Mouse (Mus musculus): ENCODE data around the gene Upk1b. TPM values are rescaled to one million over a fixed set of nuclear protein-coding genes. Genes with fewer than 3 reads are reported as not detected.

Upk1b gene
- total RNA-seq, 2 experiments from 2014 or later: not detected

DNA sequence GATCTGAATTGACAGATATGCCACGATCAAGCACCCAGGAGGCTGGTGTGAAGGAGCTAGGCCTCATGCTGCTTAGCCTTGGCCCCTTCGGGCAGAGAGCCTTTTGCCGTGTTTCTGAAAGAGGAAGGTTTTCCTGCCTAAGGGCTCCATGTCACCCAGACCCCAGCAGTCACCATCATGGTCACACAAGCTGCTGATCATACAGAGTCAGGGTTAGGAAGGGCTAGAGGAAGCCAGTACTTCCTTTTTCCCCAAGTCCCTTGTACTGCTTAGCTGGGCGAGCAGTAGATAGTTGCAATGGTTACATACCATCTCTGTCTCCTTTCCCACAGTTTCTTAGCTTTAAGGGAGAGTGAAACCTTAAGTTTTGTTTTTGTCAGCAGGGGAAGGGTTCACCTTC is 36.6 kb downstream of the Upk1b start:
- peak; percentile 72 for ATAC-seq (replicated peaks; ENCODE audit: poor library complexity, severe bottlenecking)

DNA sequence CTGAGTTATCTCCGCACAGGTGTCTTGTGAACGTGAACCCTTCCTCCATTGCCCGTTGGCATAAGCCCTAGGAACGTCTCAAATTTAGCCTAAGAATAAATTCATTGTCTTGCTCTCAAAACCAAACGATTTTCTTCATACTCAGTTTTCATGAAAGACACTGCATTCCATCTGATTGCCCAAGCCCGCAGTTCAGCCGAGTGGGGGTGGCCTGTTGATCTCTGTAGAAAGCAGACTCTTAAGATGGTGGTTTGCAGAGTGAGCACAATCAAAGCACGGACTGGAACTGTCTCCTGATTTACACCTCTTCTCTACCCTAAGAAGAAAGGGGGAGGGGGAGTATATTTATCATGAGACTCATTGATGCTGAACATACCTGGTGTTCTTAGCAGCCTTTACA is 37.7 kb downstream of the Upk1b start:
- no peak for ATAC-seq (replicated peaks; ENCODE audit: poor library complexity, severe bottlenecking)

DNA sequence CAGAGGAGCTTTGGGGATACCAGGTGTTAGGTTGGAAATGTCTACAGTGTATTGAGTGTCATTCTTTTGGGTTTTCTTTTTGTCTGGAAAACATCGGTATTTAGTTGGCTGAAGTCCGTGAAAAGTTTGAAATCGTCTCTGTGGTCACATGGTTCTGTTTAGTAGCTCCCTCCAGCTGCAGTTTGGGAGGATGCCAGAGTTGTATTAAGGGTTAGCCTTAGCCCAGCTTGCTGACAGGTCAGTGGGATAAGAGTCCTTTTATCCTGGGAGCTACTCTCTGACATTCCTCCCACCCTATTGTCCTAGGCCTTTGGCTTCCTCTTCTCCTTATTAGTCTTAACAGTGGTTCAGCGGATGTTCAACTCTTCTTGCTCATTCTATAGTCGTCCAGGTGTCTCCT is 38.2 kb downstream of the Upk1b start:
- ATAC-seq (replicated peaks; ENCODE audit: poor library complexity, severe bottlenecking): no peak

DNA sequence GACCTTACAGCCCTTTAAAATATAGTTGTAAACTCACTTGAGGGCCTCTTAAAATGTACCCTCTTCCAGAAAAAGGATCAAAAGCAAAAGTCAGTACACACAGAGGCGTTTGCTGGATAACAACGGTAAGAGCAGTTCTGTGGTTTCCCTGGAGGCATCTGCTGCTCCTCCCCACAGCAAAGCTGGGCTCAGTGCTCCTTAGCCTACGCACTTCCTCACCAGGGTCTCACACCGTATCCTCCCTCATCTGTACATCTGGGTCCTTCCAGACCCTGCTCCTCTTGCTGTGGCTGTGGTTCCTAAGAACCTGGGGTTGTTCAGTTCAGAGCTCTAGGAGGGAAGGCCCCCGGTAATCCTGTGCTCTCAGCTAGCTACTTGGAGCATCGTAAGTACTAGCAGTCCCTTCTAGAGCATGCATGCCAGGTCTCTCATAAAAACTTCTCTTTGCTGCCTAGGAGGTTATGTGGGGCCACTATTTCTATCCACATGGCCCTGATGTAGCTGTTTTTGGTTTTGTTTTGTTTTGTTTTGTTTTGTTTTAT is 39.2 kb downstream of the Upk1b start:
- peak; percentile 43 for ATAC-seq (replicated peaks; ENCODE audit: poor library complexity, severe bottlenecking)

DNA sequence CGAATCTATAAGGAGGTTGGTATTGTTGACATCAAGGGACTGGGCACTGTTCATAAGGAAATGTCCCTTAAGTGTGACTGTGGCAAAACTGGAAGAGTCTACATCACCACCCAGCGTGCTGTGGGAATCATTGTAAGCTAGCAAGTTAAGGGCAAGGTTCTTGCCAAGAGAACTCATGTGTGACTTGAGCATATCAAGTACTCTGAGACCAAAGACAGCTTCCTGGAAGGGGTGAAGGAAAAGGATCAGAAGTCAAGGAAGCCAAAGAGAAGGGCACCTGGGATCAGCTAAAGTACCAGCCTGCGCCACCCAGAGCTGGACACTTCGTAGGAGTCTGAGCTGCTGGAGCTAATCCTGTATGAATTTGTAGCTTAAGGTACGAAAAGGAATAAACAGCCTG is 39.9 kb downstream of the Upk1b start:
- ATAC-seq (replicated peaks; ENCODE audit: poor library complexity, severe bottlenecking): no peak

DNA sequence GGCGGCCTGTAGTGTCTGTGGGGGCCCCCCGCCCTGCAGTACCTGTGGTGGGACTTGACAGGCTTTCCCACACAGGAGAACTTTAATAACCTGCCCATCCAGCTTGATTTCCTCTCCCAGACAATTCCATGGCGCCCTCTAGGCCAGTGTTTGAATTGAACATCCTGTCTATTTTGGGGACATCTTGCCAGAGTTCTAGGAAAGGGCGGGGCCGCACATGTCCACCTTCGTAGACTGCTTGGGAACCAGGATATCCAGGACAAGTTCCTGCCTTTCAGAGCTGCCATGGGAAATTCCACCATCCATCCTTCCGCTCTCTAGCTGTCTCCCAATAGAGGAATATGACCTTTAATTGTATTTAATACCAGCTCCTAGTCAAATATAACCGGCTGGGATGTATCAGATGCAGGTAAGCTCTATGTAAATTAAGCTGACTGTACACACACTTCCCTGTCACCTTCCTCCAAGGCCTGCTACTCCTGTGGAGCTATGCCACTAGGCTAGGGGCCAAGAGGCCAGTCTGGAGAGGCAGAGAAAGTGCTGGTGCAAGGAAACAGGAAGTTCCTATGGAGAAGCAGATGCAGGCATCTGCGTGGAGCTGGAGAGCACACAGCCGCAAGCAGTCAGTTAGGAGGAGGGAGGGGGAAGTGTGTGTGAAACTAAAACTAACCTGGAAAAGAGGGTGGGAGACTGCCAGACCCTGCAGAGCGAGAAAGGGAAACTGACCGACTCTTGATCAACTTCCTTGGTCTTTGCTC is 41.8 kb downstream of the Upk1b start:
- peak; percentile 86 for ATAC-seq (replicated peaks; ENCODE audit: poor library complexity, severe bottlenecking)

DNA sequence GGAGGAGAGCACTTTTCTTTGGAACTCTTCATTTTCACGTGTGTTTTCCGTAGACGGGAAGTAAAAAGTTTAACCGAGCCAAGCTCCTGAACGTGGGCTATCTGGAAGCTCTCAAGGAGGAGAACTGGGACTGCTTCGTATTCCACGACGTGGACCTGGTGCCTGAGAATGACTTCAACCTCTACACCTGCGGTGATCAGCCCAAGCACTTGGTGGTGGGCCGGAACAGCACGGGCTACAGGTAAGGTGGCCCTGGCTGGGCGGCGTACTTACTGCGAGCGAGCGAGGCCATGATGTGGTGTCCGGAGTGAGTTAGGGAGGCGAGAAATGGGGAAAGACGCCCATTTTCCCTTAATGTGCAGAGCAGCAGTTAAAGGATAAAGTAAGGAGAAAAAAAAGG is 42.5 kb downstream of the Upk1b start:
- ATAC-seq (replicated peaks; ENCODE audit: poor library complexity, severe bottlenecking): no peak

DNA sequence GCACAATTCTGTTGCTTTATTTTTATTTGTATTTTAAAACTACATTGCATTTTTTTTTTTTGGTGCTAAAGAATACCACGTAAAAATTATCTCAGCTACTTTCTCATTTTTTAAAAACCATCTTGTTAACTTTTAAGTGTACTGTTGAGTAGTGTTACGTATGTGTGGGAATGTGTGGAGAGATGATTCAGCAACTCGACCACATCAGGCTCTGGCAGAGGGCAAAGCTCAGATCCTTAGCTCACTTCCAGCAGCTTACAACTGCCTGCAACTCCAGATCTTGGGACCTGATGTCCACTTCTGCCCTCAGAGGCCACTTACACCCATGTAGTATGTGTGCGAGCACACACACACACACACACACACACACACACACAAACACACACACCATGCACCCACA is 43.6 kb downstream of the Upk1b start:
- ATAC-seq (replicated peaks; ENCODE audit: poor library complexity, severe bottlenecking): no peak

DNA sequence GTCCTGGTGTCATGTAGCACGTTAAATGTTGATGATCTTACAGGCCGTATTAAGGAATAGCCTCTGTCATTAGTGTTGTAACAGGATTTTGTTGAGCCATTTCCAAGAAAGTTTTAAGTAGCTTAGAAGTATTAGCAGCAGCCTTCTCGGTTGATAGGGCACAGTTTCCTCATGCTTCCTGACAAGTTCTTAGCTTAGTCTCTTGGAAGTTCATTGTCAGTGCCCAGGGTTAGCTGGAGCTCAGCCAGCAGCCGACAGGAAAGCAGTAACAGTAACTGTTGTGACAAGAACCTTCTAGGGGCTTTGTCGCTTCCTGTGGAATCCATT is 44.0 kb downstream of the Upk1b start:
- no peak for ATAC-seq (replicated peaks; ENCODE audit: poor library complexity, severe bottlenecking)

DNA sequence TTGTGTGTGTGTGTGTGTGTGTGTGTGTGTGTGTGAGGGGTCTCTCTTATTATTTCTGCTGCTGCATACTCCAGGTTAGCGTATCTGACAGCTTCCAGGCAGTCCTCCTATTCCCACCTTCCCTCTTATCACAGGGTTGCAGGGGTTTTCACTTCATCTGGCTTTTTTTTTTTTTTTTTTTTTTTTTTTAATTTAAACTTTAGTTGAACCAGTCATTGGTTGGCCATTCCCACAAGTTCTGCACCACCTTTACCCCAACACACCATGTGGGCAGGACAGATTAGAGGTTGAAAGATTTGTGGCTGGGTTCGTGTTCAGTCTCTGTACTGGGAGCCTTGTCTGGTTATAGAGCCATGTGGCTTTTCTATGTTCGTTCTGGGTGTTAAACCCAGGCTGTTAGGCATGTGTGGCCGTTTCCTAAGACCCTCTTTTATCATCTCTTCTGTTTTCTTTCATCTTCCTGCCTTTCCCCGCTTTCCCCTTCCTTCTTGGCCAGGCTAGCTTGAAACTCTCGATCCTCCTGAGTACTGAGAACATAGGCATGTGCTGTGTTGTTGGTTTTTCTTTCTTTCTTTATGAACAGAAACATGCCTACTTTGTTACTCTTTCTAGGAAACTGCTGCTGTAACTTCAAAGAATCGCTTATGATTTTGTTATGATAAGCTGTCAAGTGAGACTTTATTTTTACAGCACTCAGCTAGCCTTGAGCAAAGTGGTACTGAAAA is 44.5 kb downstream of the Upk1b start:
- no peak for ATAC-seq (replicated peaks; ENCODE audit: poor library complexity, severe bottlenecking)

DNA sequence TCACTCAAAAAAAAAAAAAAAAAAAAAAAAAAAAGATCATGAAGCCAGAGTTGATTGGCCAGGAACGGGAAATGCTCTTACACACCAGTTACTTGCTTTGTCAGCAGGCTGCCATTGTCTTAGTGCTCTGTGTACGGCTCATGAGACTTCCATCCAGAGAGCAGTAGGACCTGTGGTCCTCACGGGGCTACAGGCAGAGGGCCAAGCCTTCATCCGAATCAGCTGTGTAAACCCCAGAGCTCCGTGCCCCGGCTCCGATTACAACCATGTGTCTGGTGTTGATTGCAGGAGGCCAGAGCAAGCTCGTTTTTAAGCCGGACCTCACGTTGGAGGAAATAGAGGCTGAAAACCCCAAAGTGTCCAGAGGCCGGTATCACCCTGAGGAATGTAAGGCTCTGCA is 46.5 kb downstream of the Upk1b start:
- no peak for ATAC-seq (replicated peaks; ENCODE audit: poor library complexity, severe bottlenecking)

DNA sequence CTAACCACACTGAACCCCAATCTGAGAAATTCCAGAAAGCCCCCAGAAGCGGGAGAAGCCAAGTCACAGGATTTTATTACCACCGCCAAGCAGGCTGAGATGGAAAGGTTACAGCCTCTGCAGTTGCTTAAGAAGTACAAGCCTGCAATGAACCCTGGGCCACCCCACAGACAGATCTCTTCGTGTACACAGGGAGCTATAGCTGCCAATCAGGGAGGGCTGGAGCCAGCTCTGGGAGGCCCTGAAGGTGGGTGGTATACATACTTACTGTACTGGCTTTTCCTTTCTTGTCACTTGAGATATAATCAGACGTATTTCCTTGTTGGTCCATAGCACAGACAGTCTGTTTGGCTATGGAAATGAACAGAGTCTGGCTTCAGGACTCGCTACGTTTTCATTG is 49.3 kb downstream of the Upk1b start:
- ATAC-seq (replicated peaks; ENCODE audit: poor library complexity, severe bottlenecking): no peak

DNA sequence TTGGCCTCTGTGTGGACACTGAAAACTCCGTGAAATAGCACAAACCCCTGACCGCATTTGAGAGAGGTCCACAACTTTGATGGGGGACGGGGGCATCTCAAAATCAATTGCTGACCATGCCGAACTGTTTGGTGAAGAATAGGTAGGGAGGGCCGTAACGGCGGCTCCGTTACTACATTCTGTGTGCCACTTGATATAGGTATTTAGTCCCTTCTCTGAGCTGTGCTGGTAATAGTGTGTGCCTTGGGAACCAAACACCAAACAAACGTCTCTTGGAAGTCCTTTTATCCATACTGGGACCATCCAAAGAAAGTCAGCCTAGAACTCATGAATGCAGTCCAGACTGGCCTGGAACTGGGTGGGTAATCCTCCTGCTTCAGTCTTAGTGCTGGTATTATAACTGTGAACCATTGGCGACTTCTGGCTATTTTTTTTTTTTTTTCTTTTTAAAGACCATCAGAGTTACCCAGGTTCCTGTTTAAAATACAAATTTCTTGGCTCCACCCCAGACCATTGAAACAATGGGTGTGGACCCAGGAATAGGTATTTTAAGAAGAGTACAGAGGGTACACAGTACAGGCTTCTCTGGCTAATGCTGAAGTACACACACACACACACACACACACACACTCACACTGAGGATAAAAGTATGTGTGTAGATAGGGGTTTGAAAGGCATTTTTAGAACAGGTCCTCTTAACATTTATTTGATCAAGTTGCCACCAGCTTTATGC is 56.0 kb downstream of the Upk1b start:
- no peak for ATAC-seq (replicated peaks; ENCODE audit: poor library complexity, severe bottlenecking)

DNA sequence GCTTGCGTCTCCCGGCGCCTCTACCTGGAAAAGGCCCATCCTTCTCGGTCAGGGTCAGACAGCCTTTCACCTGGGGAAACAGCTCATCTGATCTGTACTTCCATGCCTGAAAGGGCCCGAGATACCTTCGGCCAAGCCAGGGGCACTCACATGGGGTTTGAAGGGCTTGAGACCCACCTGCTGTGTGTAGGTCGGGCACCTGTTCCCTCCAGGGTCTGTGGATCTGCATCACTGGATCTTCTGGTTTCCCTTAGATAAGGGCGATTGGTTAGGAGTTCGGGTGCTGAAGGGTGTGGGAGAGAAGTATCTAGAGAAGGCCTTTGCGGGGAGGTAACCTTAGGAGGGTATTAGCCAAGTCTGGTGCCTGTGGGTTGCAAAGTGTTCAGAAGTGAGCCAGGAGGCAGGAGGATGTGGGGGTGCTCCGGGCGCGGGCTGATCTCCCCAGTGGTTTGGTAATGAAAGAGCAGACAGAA is 57.4 kb downstream of the Upk1b start:
- peak; percentile 70 for ATAC-seq (replicated peaks; ENCODE audit: poor library complexity, severe bottlenecking)

DNA sequence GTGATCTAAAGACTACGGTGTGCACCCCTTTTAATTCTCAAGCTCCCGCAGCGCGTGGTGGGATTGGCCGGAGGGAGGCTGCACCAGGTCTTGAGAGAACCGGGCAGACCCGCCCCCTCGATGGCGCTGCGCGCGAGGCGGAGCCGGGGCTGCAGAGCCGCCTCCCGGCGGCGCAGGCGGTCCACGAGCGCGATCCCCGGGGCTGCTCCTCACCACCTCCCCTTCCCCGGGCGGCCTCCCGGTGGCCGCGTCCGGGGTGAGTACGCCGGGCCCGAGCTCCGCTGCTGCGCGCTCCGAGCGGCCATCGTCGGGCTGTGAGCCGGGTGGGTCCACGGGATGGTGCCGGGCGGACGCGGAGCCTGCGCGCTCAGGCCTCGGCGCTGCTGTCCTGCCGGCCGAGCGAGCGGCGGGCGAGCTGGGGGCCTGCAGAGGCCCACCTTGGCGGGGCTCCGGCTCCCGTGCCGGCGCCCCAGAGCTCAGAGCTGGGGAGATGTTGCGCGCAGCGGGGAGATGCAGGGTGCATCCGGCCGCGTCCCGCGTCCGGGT is 57.9 kb downstream of the Upk1b start, which contains the start of gene B4galt4:
B4galt4 (plus strand) TSS at position 152 of the 546 bp plus-strand sequence.
- peak; percentile 79 for ATAC-seq (replicated peaks; ENCODE audit: poor library complexity, severe bottlenecking)

DNA sequence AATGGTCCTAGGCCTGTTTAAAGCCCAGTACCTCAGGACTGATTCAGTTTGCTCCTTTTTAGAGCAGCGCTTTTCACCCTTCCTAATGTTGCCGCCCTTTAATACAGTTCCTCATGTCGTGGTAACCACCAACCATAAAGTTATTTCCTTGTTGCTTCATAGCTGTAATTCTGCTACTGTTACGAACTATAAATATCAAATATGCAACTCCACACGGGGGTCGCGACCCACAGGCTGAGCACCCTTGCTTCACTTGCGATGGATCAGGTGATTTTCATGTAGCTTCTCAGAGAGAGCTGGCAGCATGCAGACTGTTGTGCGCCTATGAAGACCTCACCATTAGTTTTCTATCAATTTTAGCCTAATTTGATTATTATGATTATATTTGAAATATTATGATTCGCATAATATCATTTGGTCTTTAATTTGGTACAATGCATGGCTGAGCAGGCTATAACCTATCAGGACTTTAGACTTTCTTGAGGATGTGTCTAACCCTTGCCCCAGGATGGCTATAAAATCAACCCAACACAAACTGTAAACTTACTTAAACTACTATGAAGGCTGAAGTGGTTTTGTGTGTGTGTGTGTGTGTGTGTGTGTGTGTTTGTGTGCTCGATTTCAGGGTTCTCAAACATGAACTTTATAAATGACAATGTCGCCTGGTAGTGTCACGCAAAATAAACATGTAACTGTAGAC is 58.8 kb downstream of the Upk1b start:
- peak; percentile 57 for ATAC-seq (replicated peaks; ENCODE audit: poor library complexity, severe bottlenecking)

DNA sequence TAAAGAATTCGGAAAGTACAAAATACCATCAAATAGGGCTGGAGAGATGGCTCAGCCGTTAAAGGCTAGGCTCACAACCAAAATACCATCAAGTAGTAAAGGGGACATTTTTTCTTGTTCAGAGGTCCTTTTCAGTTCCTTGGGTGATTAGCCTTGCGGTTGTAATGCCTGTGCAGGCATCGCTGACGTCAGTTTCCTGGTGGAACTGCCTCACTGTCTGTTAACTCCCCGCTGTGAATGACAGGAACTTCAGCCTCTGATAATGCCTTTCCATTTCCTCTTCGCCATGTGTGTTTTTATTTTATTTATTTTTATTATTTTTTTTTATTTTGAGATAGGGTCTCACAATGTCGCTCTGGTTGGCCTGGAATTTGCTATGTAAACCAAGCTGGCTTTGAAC is 69.2 kb downstream of the Upk1b start:
- peak; percentile 87 for ATAC-seq (replicated peaks; ENCODE audit: poor library complexity, severe bottlenecking)

DNA sequence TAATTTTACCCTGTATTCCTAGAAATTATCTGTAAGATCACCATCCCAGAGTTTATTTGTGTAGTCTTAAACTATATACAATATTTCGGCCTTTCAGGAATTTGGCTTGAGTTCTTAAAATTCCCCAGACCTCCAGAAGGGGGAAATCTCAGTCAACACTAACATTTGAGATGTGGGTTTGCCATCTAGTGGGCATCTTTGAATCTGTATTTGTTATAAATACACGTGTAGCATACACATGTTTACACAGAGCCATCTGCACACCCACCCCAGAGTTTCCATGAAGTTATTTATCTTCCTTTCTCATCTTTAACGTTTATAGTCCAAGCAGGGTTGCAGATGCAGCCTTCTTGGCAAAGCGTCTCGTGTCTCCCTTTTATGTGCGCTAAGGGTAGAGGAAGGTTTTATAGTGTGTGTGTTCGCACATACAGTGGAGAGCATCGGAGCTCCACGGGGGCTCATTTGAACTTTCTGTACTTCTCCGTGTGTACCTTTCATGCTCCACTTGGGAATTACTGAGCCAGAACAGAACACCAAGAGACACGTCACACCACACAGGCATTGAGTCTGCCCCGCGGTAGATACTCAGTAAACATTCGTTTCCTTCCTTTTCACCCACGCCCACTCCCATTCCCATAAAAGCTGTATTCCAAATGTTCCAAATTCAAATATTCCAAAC is 70.4 kb downstream of the Upk1b start:
- ATAC-seq (replicated peaks; ENCODE audit: poor library complexity, severe bottlenecking): peak; percentile 80

DNA sequence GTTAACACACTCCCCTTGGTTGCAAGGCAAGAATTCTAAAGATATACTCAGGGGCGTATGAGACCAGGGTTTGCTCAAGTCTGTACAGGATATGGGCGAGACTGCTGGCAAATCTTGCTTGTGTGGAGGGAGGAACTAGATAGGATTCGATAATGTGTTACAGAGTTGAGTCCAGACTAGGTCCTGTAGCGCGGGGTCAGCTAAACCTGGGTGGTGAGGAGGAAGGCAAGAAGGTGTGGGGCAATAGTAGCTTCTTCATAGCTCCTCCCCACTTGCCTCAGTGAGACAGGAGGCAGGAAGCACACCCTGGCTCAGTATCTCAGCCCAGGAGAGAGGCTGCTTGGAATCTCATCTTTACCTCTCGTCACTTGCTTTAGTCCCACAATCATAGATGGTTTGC is 71.0 kb downstream of the Upk1b start:
- ATAC-seq (replicated peaks; ENCODE audit: poor library complexity, severe bottlenecking): peak; percentile 61

Measured in granulocyte monocyte progenitor cell, adult 5-6 weeks (primary cell).